Mouse (Mus musculus) c-Kit-negative CD71-positive TER-119-positive erythroid progenitor cells, embryonic 14.5 days (primary cell): ENCODE results near the gene Bmt2.

ENCODE experiments used
- DNase-seq: peaks from one replicate; pipeline ENCODE4 v3.0.0-alpha.2; 2013; ENCODE audit warnings: low read depth, low spot score

Bmt2 gene

DNA sequence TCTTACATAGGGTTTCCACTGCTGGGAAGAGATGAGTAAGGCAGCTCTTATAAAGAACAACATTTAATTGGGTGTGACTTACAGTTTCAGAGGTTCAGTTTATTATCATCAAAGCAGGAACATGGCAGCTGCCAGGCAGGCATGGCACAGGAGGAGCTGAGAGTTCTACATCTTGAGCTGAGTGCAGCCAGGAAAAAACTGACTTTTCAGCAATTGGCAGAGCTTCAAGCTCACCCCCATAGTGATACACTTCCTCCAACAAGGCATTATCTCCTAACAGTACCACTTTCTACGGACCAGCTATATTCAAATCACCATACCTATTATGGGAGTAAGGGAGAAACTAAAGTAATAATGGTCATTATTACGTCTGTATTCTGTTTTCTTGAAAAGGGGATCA lies 58.1 kb downstream of the Bmt2 start:
- DNase-seq, result no peak

DNA sequence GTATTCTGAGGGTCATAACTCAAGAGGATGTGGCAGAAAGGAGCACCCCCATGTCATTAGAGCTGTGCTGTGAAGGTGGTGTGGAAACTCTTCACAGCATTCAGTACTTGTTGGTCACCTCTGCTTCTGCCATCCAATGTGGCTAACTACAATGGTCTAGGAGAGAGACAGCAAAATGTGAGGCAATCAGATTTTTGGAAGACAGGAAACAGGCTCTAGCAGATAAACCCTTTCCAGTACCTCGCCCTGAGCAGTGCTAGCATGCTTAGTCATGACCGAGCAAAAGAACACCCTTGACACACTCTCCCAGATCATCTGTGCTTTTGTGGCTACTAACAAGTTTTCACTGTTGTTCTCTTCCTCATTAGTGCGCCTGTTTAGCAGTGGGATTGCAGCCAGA lies 60.7 kb downstream of the Bmt2 start:
- no peak for DNase-seq

- no peak for DNase-seq
These were observed 63.2 kb downstream of the Bmt2 start for GRCm38 (mm10) chr6:13614568-13614967.

DNA sequence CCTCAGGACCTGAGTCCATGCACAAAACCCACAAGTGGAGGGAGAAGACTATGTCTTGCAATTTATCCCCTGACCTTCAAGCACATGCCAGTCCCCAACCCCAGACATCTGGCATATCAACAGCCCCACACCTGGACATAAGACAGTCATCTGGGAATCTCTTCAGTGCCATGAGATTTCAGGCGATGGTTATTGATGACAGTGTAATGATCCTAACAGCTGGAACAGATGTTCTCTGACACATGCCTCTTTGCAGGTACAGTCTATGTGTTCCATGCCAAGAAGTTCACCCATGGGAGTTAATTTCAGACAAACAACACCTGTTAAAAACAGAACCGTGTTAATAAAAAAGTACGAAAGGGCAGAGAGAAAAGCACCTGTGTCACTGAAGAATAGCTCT lies 64.1 kb downstream of the Bmt2 start:
- no peak for DNase-seq

DNA sequence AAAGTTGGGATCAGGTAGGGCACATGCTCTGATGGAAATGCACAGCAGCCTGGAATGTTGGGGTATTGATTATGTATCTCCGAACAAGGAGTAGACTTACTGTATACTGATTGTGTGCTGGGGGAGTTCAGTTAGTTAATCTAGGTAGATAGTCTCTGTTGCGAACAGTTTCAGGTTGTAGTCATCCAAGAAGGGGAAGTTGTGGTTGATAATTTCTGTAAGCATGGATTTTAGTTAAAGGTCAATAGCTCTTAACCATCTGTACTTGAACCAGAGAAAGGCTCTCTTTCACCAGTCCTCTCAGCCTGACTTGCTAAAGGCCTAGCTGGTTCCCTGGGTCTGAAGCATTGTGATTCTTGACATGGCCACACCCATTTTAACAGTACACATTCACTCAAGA lies 66.9 kb downstream of the Bmt2 start:
- no peak for DNase-seq

DNA sequence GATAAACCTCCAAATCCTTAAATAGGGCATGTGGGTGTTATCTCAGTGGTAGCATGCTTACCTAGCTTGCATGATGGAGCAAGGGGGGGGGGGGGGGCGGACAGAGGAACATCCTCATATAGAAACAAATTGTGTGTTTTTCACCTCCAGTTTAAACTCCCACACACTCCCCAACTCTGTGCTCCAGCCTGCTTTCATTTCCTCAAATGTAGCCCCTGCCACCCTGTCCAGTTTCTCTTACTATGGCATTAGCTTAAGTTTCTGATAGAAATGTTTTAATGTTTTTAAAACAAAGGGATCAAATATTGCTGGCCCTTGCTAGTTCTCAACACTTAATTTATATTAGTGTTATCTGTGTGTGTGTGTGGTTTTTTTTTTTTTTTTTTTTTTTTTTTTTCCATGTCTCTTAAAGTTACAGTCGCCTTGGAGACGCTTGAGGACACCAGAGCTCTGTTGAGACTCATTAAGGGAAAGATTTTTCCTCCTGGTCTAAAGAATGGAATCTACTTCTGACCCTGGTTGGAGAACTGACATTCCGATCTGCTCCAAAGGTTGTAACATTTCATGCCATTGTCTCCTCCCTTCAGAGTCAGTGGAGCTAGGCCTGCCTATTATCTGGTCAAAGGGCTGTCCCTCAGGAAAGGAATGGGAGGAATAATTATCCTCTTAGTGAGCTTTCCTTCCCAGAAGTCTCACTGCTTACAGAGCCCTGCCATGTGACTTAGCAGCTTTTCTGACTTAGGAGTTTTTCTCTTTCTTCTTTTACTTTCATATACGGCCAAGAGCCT lies 68.2 kb downstream of the Bmt2 start:
- DNase-seq, result no peak

GRCm38 (mm10) chr6:13607621-13608493 lies 69.9 kb downstream of the Bmt2 start, which contains the start of gene Tmem168:
TSS of gene Tmem168 (minus strand) at chr6:13608100.
- DNase-seq, result peak; percentile 83

DNA sequence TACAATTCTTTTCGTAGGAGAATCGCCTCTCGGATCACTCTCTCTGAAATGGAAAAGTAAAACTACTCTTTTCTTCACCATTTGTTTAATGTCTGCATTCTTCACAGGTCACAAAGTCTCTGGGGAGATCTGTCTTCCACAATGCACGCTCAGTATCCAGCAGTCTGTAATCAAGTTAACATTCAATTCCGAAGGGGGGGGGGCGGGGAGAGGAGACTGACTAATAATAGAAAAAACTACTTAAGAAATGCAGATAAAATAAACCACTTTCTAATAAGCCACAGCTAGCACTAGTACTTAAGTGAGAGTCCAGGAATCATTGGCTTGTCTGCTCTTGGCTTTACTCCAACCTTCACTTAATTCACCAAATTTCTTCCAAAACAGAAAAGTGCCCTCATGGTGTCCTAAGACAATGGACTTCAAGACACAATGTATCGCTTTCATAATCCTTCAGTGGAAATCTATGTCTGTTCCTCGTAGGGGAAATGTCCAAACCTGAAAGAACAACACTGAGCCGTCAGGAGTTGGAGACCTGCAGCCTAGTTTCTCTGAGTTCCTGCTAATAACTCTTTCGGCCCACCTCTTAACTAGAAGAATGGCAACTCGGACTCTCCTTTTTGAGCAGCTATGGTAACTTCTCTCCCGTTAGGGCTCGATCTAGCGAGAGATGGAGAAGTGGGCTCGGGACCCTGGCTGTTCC lies 70.7 kb downstream of the Bmt2 start:
- peak; percentile 19 for DNase-seq

DNA sequence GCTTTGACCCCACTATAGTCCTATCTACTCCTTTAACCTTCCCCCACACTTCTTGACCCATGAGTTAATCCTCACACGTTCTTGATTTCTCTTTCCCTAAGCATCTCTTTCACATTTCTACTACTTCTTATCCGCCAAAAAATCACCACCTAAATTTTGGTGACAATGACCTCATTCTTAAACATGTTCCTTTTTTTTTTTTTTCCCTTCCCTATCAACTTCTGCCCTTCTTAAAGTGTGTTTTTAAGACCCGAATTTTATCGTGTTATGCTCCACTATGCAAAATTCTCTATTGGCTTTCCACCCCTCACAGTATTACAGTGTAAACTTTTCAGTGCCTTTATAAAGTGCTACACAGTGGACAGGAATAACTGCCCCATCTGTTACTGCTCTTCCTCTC lies 71.4 kb downstream of the Bmt2 start:
- no peak for DNase-seq

GRCm38 (mm10) chr6:13603134-13603533 lies 74.6 kb downstream of the Bmt2 start:
- no peak for DNase-seq

DNA sequence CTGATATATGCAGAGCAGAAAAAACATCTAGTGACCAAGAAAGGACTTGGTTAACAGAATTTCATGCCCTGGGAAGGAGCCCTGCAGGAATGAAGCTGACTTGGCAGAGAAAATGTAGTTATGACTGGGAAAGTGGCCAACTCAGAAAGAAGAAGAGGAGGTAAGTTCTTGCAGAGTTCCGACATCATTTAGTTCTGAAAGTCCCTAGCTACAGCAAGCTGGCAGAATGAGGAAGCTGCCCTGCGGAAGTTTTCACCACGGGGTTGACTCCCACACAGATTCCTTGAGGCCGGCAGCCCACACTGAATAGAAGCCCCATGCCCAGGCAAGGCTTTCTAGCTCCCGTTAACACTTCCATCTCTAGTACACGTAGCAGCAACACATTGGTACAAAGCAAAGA lies 76.2 kb downstream of the Bmt2 start:
- no peak for DNase-seq

DNA sequence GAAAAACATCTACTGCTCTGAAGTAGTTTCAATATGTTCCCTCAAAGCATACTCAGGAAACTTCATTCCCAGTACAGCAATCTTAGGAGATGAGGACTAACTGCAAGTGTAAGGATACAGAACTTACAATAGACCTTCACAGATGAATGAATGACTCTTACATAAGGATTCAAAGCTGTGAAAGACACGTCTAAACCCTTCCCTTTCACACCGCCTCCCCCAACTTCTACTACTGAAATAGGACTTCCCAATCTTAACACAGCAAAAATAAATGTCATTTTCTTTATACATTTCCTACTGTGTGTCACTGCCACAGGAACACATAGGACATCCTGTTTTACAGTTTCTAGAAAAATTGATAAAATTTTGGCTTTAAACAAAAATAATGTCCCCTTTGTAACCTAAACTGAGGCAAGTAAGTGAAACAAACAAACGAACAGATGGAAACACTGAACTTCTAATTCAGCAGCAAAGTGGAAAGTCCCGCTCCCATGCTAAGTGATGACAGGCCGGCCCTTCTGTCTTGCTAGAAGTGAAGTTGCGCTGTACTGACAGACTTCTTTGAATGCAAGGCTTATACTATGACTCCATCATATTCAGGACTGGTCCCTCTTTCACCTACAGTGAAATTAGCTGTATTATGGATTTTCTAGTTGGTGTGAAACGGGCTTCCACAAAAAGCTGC lies 79.4 kb downstream of the Bmt2 start:
- DNase-seq, result no peak

DNA sequence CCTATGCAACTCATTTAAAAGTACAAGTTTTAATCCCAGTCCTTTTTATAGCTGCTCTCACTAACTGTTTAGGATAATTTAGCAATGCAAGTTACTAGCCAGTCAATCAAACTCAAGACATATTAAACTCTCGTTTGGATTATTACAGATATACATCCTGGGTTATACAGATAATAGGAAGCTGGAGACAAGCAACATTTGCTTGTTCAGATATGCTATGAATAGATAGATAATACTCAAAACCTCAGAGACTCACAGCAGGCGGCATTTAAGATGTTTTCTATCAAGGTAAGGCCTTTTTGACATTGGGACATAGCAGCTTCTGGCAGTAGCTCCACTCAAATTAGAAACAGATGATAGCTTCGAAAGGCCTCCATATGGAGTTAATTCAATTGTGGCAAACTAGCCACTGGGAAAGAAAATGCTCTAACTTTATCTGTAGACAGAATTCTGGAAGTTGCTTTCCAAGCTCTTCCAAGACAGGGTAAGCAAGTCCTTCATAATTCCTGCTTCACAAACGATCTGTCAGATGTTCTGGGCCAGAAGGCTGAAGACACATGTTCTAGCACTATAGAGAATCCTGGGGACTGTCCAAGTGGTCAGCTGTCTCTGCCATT lies 84.9 kb downstream of the Bmt2 start:
- no peak for DNase-seq

DNA sequence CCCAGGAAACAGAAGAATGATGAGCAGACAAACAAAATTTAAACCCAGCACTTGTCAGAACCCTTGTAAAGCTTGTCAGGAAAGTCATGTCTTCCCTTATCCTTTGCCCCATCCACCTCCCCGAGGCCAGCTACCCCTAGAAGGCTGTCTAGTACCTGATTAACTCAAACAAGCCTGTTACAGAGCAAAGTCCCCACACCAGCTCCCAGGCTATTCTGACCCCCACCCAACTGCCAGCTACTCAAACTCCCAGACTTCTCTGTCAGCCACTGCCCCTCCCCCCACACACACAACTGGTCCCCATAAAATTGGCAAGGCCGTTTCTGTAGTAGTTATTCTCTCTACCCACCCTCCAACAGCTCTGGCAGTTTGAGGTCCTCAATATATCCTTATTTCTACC lies 91.2 kb downstream of the Bmt2 start:
- no peak for DNase-seq

GRCm38 (mm10) chr6:13586154-13586553 lies 91.6 kb downstream of the Bmt2 start:
- no peak for DNase-seq

DNA sequence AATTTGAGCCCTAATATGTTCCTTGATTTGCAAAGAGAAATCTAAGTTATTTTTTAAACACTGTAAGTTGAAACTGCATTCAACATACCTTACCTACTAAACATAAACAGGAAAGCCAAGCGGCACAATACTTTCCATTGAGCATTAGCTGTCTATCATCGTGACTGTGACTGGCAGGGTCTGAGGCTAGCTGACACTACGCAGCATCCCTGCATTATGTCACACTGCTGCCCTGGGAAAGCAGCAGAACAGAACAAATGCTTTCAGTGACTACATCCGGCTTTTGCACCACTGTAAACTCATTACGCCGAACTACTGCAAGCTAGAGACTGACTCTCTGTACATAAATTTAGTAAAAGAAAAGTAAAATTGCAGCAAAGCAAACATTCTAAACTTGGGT lies 93.0 kb downstream of the Bmt2 start:
- no peak for DNase-seq

- DNase-seq, result no peak
These were observed 95.7 kb downstream of the Bmt2 start for GRCm38 (mm10) chr6:13582075-13582474.
